Mouse (Mus musculus) liver, adult (tissue): ENCODE measurements around the gene Dio3.

Source experiments
- GATA4 ChIP-seq: IDR thresholded peaks from 2 replicates; pipeline ENCODE4 v1.6.1; 2014; ENCODE audit warnings: mild to moderate bottlenecking, low read length; ENCODE audit not compliant: insufficient replicate concordance

The Dio3 gene

DNA sequence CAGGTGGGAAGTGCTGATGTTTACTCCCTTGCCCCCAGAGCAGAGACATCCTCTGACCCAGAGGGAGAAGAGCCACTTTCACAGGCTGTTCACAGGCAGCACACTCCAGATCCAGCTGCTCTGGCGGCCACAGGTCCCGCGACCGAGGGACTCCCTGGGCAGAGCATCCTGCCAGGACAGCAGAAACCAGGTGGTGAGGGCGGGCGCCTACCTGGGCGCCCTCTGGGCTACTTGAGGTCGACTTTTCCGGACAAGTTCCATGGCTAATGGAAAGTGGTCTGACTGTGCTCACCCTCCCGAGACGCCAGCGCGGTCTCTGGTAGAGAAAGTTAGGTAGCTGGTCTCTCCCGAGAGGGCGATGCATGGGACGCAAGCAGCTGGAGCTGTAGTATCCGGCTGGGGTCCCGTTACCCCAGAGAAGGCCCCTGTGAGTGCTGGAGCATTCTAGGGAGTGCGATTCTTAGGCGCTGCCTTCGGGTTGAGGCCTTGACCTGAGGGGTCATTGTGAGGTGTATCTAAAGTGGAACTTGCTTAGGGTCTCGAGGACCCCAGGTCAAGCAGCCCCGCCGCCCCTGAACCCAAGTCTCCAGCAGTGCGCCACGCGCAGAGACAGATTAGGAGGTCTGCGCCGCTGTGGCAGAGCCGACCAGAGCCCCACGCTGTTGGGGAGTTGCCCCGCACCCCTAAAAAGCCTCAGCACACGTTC is 1.5 kb upstream of the Dio3 start:
- TF ChIP-seq GATA4 = no peak

DNA sequence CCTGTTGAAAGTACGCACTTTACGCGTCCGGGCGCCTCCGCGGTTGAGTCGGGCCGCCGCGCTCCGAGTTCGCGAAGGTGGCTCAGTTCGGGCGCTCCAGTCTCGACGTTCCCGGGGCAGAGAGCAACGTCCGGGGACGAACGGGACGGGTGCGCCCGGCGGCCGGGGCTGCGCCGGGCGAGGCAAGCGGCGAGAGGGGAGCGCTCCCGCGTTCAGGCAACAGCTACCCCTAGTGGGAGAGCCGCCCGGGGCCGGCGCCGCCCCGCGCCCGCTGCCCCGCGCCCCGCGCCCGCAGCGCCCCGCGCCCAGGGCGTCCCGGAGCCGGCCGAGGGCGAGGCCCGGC is 932 bp upstream of the Dio3 start:
- TF ChIP-seq GATA4 = no peak

DNA sequence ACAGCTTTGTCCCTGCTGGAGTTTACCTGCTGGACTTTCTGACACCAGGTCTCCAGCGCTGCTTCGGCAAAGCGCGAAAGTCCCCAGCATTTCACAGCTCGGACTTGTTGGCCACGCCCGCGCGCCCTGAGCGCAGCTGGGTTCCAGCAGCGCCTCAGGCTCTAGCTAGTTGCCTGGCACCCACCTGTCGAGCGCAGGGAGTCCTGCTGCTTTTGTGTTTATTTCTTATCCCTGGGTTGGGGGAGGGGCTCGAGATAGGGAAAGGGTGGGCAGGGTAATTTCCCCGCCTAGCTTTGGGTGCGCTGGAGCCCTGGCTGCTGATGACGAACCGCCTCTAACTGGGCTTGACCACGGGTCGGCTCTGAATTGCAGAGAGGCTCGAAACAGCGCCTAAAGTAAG is 1.5 kb downstream of the Dio3 start:
- TF ChIP-seq GATA4 = no peak

DNA sequence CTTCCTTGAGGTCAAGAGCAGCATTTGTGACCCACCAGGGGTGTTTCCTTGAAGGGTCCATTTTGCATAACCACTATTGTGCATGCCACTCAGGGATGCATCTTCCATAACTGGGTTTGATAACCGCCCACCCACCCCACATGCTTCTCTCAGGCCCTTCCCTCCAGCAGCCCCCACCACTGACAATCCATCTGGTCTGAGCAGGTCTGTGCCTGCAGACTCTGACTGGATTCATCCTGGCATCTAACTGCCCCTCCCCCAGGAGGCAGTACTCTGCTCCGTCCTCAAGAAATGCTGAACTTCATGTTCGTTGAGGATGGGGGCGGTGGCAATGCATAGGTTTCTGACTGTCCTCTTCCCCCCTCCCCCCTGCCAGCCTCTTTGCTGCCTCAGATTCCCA is 4.9 kb downstream of the Dio3 start:
- TF ChIP-seq GATA4 = no peak

DNA sequence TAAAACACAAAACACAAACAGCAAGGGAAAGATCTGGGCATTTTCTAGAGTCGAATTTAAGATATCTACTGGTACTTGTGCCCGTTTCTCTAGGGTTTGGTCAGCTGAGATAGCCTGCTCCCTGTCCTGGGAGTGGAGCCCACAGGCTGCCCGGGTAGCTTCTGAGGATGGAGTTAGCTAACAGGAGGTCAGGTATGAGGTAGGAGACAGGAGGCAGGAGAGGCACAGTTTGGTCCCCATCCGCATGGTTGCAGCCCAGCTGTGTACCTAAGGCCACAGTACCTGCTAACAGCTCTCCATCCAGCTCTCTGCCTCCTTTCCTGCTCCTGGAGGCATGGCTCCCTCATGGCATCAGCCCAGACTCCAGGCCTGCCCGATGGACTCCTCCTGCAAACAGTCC is 13.9 kb downstream of the Dio3 start:
- TF ChIP-seq GATA4 = no peak

DNA sequence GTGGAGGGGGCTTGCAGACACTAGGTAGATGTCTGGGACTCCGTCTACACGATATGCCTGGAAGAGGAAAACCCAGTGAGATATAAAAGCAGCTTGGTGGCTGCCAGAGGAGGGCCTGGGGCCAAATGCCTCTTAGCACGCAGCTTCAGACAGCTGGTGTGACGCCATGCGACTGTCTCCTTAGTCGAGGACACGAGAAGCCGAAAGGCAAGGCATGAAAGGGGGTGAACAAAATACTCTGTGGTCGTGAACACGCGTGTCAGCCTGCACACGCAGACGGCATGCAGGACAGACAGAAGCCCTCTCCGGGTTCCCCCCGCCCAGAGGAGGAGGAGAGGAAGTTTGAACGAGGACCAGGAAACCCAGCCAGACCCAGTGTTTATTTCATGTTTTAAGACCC is 16.0 kb downstream of the Dio3 start:
- TF ChIP-seq GATA4 = no peak

DNA sequence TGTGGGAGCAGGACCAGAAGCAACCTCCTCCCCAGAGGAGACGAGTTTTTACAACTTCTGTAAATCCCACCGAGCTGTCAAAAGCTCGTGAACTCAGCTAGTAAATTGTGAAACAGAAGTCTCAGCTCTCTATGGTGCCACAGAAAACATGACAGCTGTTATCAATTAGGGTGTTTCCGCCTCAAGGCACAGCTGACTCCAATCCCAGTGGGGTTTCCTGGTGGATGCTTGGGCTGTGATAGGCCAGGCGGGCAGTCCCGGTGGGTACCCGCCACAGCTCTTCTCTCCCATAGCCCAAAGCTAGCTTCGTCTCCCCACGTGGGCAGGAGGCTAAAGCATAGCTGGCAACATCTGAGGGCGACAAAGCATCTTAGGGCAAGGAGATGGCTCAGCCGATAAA is 19.8 kb downstream of the Dio3 start:
- no peak for TF ChIP-seq GATA4

DNA sequence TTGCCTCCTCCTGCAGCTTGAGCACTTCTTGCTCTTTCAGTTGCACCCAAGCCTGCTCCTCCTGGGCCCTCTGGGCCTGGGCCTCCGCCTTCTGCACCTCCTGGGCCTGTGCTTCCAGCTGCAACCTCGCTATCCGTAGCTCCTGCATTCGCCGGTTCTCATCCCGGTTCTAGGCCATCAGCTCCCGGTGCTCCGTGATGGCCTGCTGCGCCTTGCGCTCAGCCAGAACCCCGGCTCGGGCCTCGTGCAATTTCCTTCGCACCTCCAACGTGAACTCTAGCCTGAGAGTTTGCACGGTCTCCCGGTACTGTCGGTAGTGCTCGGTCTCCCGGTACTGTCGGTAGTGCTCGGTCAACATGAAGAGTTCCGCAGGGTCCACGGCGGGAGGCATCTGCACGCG is 40.8 kb downstream of the Dio3 start:
- no peak for TF ChIP-seq GATA4
